Mouse (Mus musculus): ENCODE results near the gene Pik3c2b.

- TF ChIP-seq GATA1 (IDR thresholded peaks at IDR 0.05; ENCODE audit: low read length): no peak
- TF ChIP-seq TAL1 (IDR thresholded peaks at IDR 0.05; ENCODE audit: low read length): no peak
Observed at GRCm38 (mm10) chr1:133147324-133147723, 101.9 kb downstream of the Pik3c2b start.
